Mouse (Mus musculus) thymus, postnatal 4 days (tissue): ENCODE data around the gene Rnf207.
A peak's percentile ranks its signal among the peaks of the same experiment; 100 is the strongest.

Experiments used
- DNase-seq: peaks from one replicate; pipeline ENCODE4 v3.0.0; 2021

The Rnf207 gene

DNA sequence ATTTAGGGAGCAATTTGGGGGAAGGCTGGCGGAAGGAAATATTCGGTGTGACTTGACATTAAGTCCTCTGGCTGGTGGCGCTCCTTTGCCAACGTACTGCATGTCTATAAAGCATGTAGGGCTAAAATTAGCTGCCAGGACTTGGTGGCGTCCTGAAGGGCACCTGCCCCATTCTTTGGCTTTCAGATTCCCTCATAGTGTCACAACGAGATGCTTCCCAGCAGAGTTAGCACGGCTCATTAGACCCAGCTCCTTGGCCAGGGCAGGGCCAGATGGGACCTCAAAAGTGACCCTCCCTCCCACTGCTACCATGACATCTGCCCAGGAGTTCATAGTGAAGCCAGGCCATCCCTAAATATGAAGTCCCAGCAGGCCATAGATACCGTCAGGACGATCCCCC lies 48.2 kb downstream of the Rnf207 start:
- no peak for DNase-seq

DNA sequence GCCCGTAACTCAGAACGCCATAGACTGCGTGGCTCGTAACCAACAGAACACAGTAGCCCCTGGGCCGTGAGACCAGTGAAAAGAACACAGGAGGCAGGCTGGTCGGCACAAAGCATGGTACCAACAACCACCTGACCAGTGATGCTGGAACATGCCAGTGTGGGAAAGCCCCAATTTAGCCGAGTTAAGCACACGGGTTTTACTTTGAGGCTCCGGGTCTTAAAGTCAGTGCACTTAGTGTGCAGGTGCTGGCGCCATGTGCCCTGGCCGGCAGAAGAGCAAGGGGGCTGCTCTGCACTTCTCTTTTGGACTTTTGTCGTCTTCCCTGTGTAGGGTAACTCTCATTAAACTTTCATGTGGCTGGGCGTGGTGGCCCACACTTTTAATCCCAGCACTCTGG lies 48.8 kb downstream of the Rnf207 start:
- no peak for DNase-seq

DNA sequence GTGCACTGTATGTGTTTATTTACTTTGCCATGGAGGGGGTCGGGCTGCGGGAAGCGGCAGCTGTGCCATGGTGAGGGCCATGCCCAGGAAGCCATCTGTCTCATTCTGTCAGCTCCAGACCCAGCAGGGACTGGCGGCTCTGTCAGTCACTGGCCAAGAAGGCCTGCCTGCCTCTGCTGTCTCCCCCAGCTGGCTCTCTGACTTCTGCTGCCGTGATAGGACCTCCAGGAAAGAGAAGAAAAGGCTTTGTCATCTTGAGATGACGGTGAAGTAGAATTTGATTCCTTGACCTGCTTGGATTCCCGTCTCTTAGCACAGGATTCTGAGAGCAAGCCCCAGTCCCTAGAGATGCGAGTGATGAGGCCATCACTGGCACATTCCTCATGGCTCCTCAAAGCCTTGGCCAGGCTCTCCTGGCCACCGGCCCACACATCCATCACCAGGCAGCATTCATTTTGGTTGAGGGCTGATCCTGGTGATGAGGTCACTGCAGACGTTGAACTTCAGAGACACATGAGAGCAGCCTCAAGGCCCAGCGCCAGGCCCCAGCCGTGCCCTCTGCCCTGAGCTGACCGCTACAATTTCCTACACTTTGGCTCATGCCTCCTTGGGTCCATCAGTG lies 50.9 kb downstream of the Rnf207 start:
- no peak for DNase-seq

DNA sequence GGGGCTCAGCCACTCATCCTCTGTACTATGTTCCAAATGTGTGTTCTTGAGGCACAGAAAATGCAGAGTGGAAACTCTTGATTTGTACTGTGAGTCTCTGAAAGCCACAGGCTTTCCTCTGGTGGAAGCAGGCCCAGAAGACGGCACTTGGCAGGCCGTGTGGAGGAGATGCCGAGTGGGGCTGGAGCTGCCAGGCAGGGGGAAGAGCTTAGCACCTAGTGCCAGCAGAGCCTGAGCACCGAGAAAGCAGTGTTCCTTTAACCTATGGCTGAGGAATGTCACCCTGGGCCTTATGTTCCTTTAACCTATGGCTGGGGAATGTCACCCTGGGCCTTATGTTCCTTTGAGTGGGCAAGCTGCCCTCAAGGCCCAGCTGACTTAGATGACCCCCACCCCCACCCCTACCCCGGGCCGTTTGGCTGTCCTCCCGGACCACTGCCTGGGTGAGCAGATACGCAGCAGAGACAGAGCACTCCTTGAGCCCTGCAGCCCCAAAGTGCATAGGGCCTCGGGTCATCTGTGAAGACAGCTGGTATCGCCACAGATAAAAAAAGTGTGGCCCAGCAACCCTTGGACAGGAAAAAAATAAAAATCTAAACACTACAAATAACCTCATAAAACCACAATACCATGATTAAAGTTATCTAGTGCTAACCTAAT lies 52.4 kb downstream of the Rnf207 start:
- DNase-seq: no peak

DNA sequence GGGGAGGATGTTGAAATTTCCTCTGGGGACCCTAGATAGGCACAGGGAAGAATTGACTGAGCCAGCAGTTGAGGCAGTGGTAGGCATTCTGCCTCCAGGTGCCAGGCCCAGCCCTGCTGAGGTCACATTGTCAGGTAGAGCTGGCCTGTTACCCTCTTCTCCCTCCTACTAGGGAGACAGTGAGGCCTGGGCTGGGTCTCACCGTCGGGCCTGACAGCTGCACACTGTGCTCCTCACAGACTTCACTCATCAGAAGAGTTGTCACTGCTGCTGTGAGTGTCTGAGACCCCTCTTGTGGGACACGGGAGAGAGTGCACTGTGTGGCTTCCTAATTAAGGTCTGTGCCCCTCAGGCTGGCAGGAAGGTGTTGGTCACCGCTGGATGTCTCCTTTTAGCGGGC lies 53.0 kb downstream of the Rnf207 start:
- DNase-seq: no peak

DNA sequence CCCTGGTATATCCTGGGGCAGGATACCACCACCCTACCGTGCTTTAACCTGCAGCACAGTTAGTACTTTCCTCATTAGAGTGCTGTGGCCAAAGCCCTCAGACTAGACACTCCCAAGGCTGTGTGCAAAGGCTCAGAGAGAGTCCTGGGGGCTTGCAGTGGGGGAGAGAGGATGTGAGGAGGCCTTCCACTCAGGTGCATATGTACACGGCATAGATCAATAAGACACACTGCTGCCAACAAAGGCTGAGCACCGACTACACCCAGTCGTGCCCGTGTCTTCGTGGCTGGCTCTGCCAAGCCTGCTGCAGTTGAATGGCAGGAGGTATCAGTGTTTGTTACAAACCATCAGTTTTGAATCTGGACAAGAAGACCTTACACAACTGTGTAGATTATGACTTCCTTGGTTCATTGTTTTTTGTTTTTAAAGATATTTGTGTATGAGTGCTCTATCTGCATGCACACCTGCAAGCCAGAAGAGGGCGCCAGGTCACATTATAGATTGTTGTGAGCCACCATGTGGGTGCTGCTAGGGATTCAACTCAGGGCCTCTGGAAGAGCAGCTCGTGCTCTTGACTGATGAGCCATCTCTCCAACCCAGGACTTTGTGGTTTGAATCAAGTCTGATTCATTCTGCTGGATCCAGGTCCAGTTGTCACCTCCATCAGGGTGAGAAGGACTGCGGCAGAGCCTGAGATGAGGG lies 53.8 kb downstream of the Rnf207 start:
- DNase-seq: peak; percentile 60

DNA sequence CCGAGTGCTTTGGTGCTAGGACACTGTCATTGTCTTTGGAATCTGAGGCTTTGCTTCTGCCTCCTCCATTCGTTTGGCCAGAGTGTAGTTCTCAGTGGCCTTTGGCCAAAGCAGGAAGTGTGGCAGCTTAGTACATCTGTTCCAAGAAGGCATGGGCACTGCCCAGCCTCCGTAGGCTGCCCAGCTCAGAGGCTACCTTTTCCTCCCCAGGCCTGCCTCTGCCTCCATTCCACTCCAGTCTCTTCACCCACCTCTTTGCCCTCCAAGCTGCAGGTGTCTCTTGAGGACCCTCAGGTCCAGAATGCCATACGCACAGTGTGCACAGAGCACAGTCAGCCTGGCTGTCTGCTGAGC lies 54.6 kb downstream of the Rnf207 start:
- DNase-seq: no peak

DNA sequence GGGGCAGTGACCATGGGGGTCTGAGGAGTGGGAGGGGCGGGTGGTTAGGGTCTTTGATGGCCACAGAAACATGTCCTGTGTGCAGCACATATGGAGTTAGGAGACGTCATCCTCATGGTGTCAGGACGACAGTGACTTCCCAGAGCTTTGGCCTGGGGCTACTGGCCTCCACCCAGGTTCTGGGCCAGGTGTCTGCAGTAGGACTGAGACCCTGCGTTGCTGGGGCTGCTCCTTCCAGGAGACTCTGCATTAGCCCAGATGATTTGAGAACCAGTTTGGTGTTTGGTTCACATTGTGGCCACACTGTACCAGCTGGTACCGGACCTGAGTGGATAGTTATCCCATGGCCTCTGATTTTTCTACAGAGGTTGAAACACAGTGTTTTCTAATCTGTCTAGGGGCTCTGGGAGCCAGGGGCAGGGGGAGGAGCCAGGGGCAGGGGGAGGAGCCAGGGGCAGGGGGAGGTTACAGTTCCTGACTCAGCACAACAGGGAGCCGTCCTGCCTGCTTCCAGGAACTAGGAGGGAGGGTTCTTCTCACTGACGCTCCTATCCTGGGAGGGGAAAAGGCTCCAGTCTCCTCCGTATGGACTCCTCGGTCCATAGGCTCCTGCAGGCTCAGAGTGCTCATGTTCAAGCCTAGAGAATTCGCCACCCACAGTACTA lies 55.1 kb downstream of the Rnf207 start:
- DNase-seq: no peak

DNA sequence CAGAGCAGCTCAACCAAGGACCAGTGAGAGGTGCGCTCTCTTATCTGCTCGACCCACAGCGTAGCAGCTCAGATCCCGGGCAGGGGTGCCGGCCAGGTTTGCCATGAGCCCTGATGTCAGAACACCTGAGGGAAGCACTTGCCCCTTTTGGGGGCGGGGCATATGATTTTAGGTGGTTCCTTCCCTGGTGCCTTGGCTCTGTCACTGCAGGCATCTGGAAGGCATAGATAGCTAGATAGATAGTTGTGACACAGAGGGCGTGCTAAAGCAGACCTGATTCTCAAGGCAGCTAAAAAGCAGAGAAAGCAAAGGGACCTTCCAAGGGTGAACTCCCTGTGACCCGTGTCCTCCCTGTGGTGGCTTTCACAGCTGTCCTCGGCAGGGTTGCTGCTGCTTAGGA lies 55.7 kb downstream of the Rnf207 start:
- DNase-seq: no peak

DNA sequence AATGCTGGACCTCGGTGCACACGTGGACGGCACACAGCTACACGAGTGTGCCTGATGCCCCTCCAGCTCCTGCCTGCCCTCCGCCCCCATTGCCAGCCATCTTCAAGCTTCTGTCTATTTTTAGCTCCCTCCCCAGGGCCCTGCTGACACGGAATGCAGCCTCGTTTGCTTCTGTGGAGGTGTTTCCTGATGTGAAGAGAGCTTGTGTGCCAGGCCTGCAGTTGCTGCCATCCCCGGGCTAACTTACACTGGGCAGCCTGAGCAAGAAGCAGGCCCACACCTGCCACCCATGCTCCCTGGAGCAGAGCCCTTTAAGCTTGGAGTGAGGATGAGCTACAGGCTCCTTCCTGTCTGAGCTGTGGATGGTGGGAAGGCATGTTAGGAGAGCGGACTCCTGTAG lies 56.6 kb downstream of the Rnf207 start:
- DNase-seq: no peak

DNA sequence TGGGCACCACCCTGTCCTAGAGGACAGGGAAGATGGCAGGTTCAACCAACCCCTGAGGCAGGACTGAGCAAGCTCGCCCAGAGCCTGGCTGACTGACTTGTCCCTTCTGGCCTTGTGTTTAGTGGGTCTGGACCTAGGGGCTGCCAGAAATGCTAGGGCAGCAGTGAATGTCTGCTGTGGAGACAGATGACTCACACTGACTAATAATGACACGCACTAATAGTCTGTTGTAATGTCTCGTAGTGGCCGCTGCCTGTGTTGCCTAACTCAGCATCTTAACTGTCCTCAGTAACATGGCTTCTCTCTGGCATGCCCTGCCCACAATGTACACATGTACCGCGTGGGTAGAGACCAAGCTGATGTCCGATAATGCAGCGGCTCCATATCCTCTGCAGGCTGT lies 58.3 kb downstream of the Rnf207 start:
- no peak for DNase-seq

DNA sequence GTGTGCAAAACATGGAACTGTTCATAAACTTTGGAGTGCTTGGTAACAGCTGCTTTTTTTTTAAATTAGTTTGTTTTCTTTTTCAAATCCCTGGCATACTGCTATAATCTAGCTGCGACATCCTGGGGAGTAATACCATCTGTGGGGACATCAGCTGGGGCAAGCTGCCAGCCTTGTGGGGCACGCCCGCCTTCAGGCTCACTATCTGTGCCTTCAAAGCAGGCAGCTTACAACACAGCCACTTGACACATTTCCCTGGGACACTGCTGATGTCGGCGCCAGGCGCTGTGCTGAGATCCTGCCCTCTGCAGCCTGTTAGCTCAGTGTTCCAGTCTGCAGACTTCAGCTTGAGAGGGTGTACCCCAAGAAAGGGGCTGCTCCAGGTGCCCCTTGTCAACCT lies 61.7 kb downstream of the Rnf207 start:
- DNase-seq: no peak
